Mouse (Mus musculus) embryonic facial prominence, embryonic 11.5 days (tissue): Measurements from ENCODE around the gene Zfp36l2. TPM values are rescaled to one million over a fixed set of nuclear protein-coding genes. Genes with fewer than 3 reads are reported as not detected.
"Not testable (repeated sequence)": the region's sequence is repeated elsewhere in the genome, so short reads cannot be mapped to it uniquely, and the experiment has no call there.

Experiments
- ATAC-seq: fragments of 200-750 bp; cut with Nextera tagmentation; replicated peaks from 2 replicates; pipeline ENCODE4 v1.8.0; 2017; ENCODE audit warnings: low read depth; ENCODE audit not compliant: insufficient number of reproducible peaks, low FRiP score, low TSS enrichment
- DNase-seq: peaks from one replicate; pipeline ENCODE4 v3.0.0-alpha.2; 2015; ENCODE audit warnings: low spot score
- H3K27ac ChIP-seq: fragments of 300-500 bp; sonication (generic); replicated peaks from 2 replicates; pipeline ENCODE4 v1.5.1; 2014; ENCODE audit warnings: mild to moderate bottlenecking, low read depth, low read length, control low read depth
- H3K27me3 ChIP-seq: fragments of 300-500 bp; sonication (generic); 2 replicates; pipeline ENCODE4 v1.6.1; 2014; ENCODE audit warnings: mild to moderate bottlenecking, low read length, moderate library complexity, mixed read lengths; ENCODE audit not compliant: control insufficient read depth, insufficient read depth
- H3K36me3 ChIP-seq: fragments of 300-500 bp; sonication (generic); replicated peaks from 2 replicates; pipeline ENCODE4 v1.6.1; 2014; ENCODE audit warnings: low read depth, mild to moderate bottlenecking, low read length, moderate library complexity, mixed read lengths; ENCODE audit not compliant: control insufficient read depth, insufficient read depth
- H3K4me1 ChIP-seq: fragments of 300-500 bp; sonication (generic); 2 replicates; pipeline ENCODE4 v1.6.1; 2014; ENCODE audit warnings: low read length, mixed read lengths; ENCODE audit not compliant: control insufficient read depth, insufficient read depth
- H3K4me2 ChIP-seq: fragments of 300-500 bp; sonication (generic); 2 replicates; pipeline ENCODE4 v1.6.1; 2014; ENCODE audit warnings: low read depth, mild to moderate bottlenecking, control low read depth, low read length, moderate library complexity
- H3K4me3 ChIP-seq: fragments of 300-500 bp; sonication (generic); 2 replicates; pipeline ENCODE4 v1.5.1; 2014; ENCODE audit warnings: low read depth, low read length, control low read depth
- H3K9ac ChIP-seq: fragments of 300-500 bp; sonication (generic); replicated peaks from 2 replicates; pipeline ENCODE4 v1.6.1; 2014; ENCODE audit warnings: mild to moderate bottlenecking, control low read depth, low read length
- H3K9me3 ChIP-seq: fragments of 300-500 bp; sonication (generic); replicated peaks from 2 replicates; pipeline ENCODE4 v1.6.1; 2016; ENCODE audit warnings: mild to moderate bottlenecking, low read length, inconsistent platforms, mixed read lengths; ENCODE audit not compliant: control insufficient read depth
- WGBS: fragments of 180-500 bp; shearing (Covaris S2); extraction: QIAGEN DNeasy Blood & Tissue Kit; methylation state at CpG from one replicate; pipeline ENCODE4 v1.1.7; 2014; 5-methylcytosine and 5-hydroxymethylcytosine counted together
- polyA plus RNA-seq: library from polyadenylated mRNA; unstranded; fragments of >200 nt; fragmentation: Nextera tagmentation; extraction: Ambion mirVana; gene quantifications from 2 replicates; pipeline ENCODE4 v1.2.1, GENCODE M21; 2014

Zfp36l2 gene
- polyA plus RNA-seq, 1 experiment from 2014 or later: 22.8 TPM

GRCm38 (mm10) chr17:84226231-84226630 lies 38.5 kb upstream of the Zfp36l2 start:
- no peak for ATAC-seq
- no peak for DNase-seq
- Histone ChIP-seq H3K9ac (no peak overlapping the region), H3K36me3 (no peaks in the 10 kb centered on the region), H3K27ac (no peak overlapping the region), H3K27me3 (no peaks in the 10 kb centered on the region), H3K4me2 (no peak overlapping the region), H3K4me3 (no peak overlapping the region), H3K9me3 (no peaks in the 10 kb centered on the region), H3K4me1 (no peaks in the 10 kb centered on the region)
- 66% methylated on average over 5 of the region's 5 CpGs for WGBS

- no peaks in the 10 kb centered on the region for H3K9me3 ChIP-seq
- H3K4me1 ChIP-seq: no peaks in the 10 kb centered on the region
- no peak overlapping the region for H3K4me3 ChIP-seq
- DNase-seq (no peak), ATAC-seq (no peak)
- H3K27ac ChIP-seq: no peak overlapping the region
- 72% methylated on average over 15 of the region's 15 CpGs for WGBS
- no peak overlapping the region for H3K9ac ChIP-seq
- H3K27me3 ChIP-seq: no peaks in the 10 kb centered on the region
- H3K36me3 ChIP-seq: no peaks in the 10 kb centered on the region
- H3K4me2 ChIP-seq: no peak overlapping the region
Measured at GRCm38 (mm10) chr17:84224217-84224887, 36.6 kb upstream of the Zfp36l2 start.

- not testable (repeated sequence) for H3K4me1 ChIP-seq, DNase-seq, H3K36me3 ChIP-seq, H3K9me3 ChIP-seq, H3K4me2 ChIP-seq, H3K9ac ChIP-seq, H3K27me3 ChIP-seq, ATAC-seq, H3K27ac ChIP-seq, H3K4me3 ChIP-seq
- WGBS: 98% methylated on average over 2 of the region's 2 CpGs
Measured at GRCm38 (mm10) chr17:84218841-84219240, 31.1 kb upstream of the Zfp36l2 start.

GRCm38 (mm10) chr17:84217696-84218095 lies 29.9 kb upstream of the Zfp36l2 start:
- Histone ChIP-seq H3K4me3 (no peak overlapping the region), H3K9ac (no peak overlapping the region), H3K27me3 (no peaks in the 10 kb centered on the region), H3K9me3 (no peaks in the 10 kb centered on the region), H3K4me1 (no peaks in the 10 kb centered on the region), H3K36me3 (no peaks in the 10 kb centered on the region), H3K27ac (no peak overlapping the region), H3K4me2 (no peak overlapping the region)
- no peak for DNase-seq
- no peak for ATAC-seq
- WGBS: 89% methylated on average over 3 of the region's 3 CpGs

GRCm38 (mm10) chr17:84215264-84215960 lies 27.7 kb upstream of the Zfp36l2 start:
- Histone ChIP-seq H3K4me1 (no peaks in the 10 kb centered on the region), H3K36me3 (no peaks in the 10 kb centered on the region), H3K27me3 (no peaks in the 10 kb centered on the region), H3K9ac (no peak overlapping the region), H3K27ac (no peak overlapping the region), H3K4me3 (no peak overlapping the region), H3K4me2 (no peak overlapping the region), H3K9me3 (no peaks in the 10 kb centered on the region)
- DNase-seq (no peak), ATAC-seq (no peak)
- WGBS: 86% methylated on average over 6 of the region's 6 CpGs

GRCm38 (mm10) chr17:84213464-84213863 lies 25.7 kb upstream of the Zfp36l2 start:
- H3K4me1 ChIP-seq: no peaks in the 10 kb centered on the region
- WGBS: 83% methylated on average over 3 of the region's 3 CpGs
- H3K9me3 ChIP-seq: no peaks in the 10 kb centered on the region
- no peak overlapping the region for H3K4me3 ChIP-seq
- no peaks in the 10 kb centered on the region for H3K36me3 ChIP-seq
- H3K9ac ChIP-seq: no peak overlapping the region
- no peak for DNase-seq
- H3K27ac ChIP-seq: no peak overlapping the region
- ATAC-seq: no peak
- H3K27me3 ChIP-seq: no peaks in the 10 kb centered on the region
- no peak overlapping the region for H3K4me2 ChIP-seq

GRCm38 (mm10) chr17:84207611-84208010 lies 19.9 kb upstream of the Zfp36l2 start:
- WGBS: 90% methylated on average over 3 of the region's 3 CpGs
- H3K36me3 ChIP-seq: no peaks in the 10 kb centered on the region
- no peaks in the 10 kb centered on the region for H3K27me3 ChIP-seq
- ATAC-seq (no peak), DNase-seq (no peak)
- H3K4me1 ChIP-seq: no peaks in the 10 kb centered on the region
- no peak overlapping the region for H3K4me3 ChIP-seq
- no peak overlapping the region for H3K27ac ChIP-seq
- H3K4me2 ChIP-seq: no peak overlapping the region
- H3K9ac ChIP-seq: no peak overlapping the region
- no peaks in the 10 kb centered on the region for H3K9me3 ChIP-seq

GRCm38 (mm10) chr17:84206239-84206638 lies 18.5 kb upstream of the Zfp36l2 start:
- no peak overlapping the region for H3K4me3 ChIP-seq
- DNase-seq (no peak), ATAC-seq (no peak)
- H3K9me3 ChIP-seq: no peaks in the 10 kb centered on the region
- H3K27me3 ChIP-seq: no peaks in the 10 kb centered on the region
- H3K27ac ChIP-seq: no peak overlapping the region
- 89% methylated on average over 3 of the region's 3 CpGs for WGBS
- H3K9ac ChIP-seq: no peak overlapping the region
- H3K4me2 ChIP-seq: no peak overlapping the region
- H3K4me1 ChIP-seq: no peaks in the 10 kb centered on the region
- no peaks in the 10 kb centered on the region for H3K36me3 ChIP-seq
